Mouse (Mus musculus): ENCODE measurements at regions not wholly inside any gene's neighbourhood (a gene's known extent, or its start where the extent isn't known, plus 50 kb on each side); places are given as distances from the start of the nearest gene placed in this dataset.

- Histone ChIP-seq H3K4me2 (ENCODE audit: low read length) (no peak overlapping the region), H3K36me3 (ENCODE audit: control insufficient read depth, insufficient read depth, low read length) (no peaks in the 10 kb centered on the region), H3K9ac (ENCODE audit: low read depth, low read length) (no peak overlapping the region), H3K4me1 (ENCODE audit: control insufficient read depth, insufficient read depth, low read depth, low read length) (no peaks in the 10 kb centered on the region), H3K27me3 (replicated peaks; ENCODE audit: control insufficient read depth, insufficient read depth, low read length) (no peaks in the 10 kb centered on the region), H3K4me3 (ENCODE audit: low read length) (no peak overlapping the region), H3K9me3 (ENCODE audit: control insufficient read depth, low read length) (no peaks in the 10 kb centered on the region), H3K27ac (ENCODE audit: low read depth, low read length) (no peak overlapping the region)
- no peak for ATAC-seq
- 80% methylated on average over 3 of the region's 3 CpGs for WGBS
These were observed 94.0 kb upstream of the Ppfia2 start for GRCm38 (mm10) chr10:106376161-106376560.

DNA sequence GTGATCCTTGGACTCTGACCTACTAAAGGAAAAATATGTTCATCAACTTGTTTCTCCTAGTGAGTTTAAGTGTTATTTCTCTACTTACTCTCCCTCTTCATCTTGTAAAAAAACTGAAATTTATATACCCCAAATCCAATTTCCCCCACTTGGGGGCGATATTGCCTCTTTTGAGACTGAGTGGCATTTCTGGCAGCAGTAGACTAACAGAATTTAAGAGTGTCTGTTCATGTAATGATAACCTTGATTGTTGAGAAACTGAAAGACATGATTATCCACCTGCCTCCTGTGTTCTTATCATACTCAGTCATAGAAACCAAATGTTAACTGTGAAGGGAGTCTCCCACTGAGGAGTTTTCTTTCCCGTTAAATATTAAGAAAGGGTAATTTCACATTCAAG is 89.5 kb upstream of the Ppfia2 start:
- H3K4me1 ChIP-seq (ENCODE audit: control insufficient read depth, insufficient read depth, low read depth, low read length), result no peaks in the 10 kb centered on the region
- H3K27ac ChIP-seq (ENCODE audit: low read depth, low read length), result no peak overlapping the region
- H3K27me3 ChIP-seq (replicated peaks; ENCODE audit: control insufficient read depth, insufficient read depth, low read length), result no peaks in the 10 kb centered on the region
- no peak for ATAC-seq
- no peak overlapping the region for H3K4me3 ChIP-seq (ENCODE audit: low read length)
- H3K9ac ChIP-seq (ENCODE audit: low read depth, low read length), result no peak overlapping the region
- no peak overlapping the region for H3K4me2 ChIP-seq (ENCODE audit: low read length)
- H3K36me3 ChIP-seq (ENCODE audit: control insufficient read depth, insufficient read depth, low read length), result no peaks in the 10 kb centered on the region
- WGBS, result 57% methylated on average over 2 of the region's 2 CpGs
- H3K9me3 ChIP-seq (ENCODE audit: control insufficient read depth, low read length), result no peaks in the 10 kb centered on the region

- Histone ChIP-seq H3K4me2 (ENCODE audit: low read length) (no peak overlapping the region), H3K36me3 (ENCODE audit: control insufficient read depth, insufficient read depth, low read length) (no peaks in the 10 kb centered on the region), H3K4me3 (ENCODE audit: low read length) (no peak overlapping the region), H3K27ac (ENCODE audit: low read depth, low read length) (no peak overlapping the region), H3K9me3 (ENCODE audit: control insufficient read depth, low read length) (no peaks in the 10 kb centered on the region), H3K9ac (ENCODE audit: low read depth, low read length) (no peak overlapping the region), H3K4me1 (ENCODE audit: control insufficient read depth, insufficient read depth, low read depth, low read length) (no peaks in the 10 kb centered on the region), H3K27me3 (replicated peaks; ENCODE audit: control insufficient read depth, insufficient read depth, low read length) (no peaks in the 10 kb centered on the region)
- WGBS, result 86% methylated on average over 3 of the region's 3 CpGs
- ATAC-seq, result no peak
These were observed 61.4 kb upstream of the Ppfia2 start for GRCm38 (mm10) chr10:106408705-106409104.

- H3K27me3 ChIP-seq (replicated peaks; ENCODE audit: control insufficient read depth, insufficient read depth, low read length), result no peaks in the 10 kb centered on the region
- H3K9me3 ChIP-seq (ENCODE audit: control insufficient read depth, low read length), result no peaks in the 10 kb centered on the region
- 70% methylated on average over 4 of the region's 4 CpGs for WGBS
- no peak overlapping the region for H3K9ac ChIP-seq (ENCODE audit: low read depth, low read length)
- ATAC-seq, result no peak
- H3K27ac ChIP-seq (ENCODE audit: low read depth, low read length), result no peak overlapping the region
- no peaks in the 10 kb centered on the region for H3K36me3 ChIP-seq (ENCODE audit: control insufficient read depth, insufficient read depth, low read length)
- no peak overlapping the region for H3K4me2 ChIP-seq (ENCODE audit: low read length)
- H3K4me1 ChIP-seq (ENCODE audit: control insufficient read depth, insufficient read depth, low read depth, low read length), result no peaks in the 10 kb centered on the region
- no peak overlapping the region for H3K4me3 ChIP-seq (ENCODE audit: low read length)
These were observed 57.0 kb upstream of the Ppfia2 start for GRCm38 (mm10) chr10:106413181-106413580.

GRCm38 (mm10) chr10:106414990-106415389 is 55.1 kb upstream of the Ppfia2 start:
- no peak overlapping the region for H3K27ac ChIP-seq (ENCODE audit: low read depth, low read length)
- no peak overlapping the region for H3K9ac ChIP-seq (ENCODE audit: low read depth, low read length)
- H3K36me3 ChIP-seq (ENCODE audit: control insufficient read depth, insufficient read depth, low read length), result no peaks in the 10 kb centered on the region
- no peak for ATAC-seq
- no peak overlapping the region for H3K4me2 ChIP-seq (ENCODE audit: low read length)
- H3K4me3 ChIP-seq (ENCODE audit: low read length), result no peak overlapping the region
- no peaks in the 10 kb centered on the region for H3K9me3 ChIP-seq (ENCODE audit: control insufficient read depth, low read length)
- no peaks in the 10 kb centered on the region for H3K27me3 ChIP-seq (replicated peaks; ENCODE audit: control insufficient read depth, insufficient read depth, low read length)
- H3K4me1 ChIP-seq (ENCODE audit: control insufficient read depth, insufficient read depth, low read depth, low read length), result no peaks in the 10 kb centered on the region
- whole genome bisulfite sequencing, result 77% methylated on average over 1 of the region's 1 CpGs

DNA sequence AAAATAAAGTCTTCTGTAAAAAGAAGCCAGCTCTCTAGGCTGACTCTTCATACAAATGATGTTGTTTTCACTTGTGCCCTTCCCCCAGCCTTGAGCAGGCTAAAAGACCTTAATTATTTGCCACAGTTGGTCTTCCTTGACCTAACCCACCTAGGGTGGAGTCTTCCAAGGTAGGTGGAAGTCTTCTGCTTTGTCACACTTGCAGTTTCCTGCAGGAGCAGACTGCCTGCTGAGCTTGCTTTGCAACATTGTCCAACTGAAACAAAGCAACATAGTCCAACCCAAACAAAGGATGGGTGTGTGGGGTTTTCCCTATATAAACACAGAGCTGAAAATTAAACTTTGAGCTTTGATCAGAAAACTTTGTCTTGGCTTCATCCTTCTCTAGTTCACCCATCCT is 53.0 kb upstream of the Ppfia2 start:
- ATAC-seq, result no peak
- H3K4me3 ChIP-seq (ENCODE audit: low read length), result no peak overlapping the region
- no peak overlapping the region for H3K27ac ChIP-seq (ENCODE audit: low read depth, low read length)
- no peak overlapping the region for H3K9ac ChIP-seq (ENCODE audit: low read depth, low read length)
- H3K4me1 ChIP-seq (ENCODE audit: control insufficient read depth, insufficient read depth, low read depth, low read length), result no peaks in the 10 kb centered on the region
- no peaks in the 10 kb centered on the region for H3K36me3 ChIP-seq (ENCODE audit: control insufficient read depth, insufficient read depth, low read length)
- H3K27me3 ChIP-seq (replicated peaks; ENCODE audit: control insufficient read depth, insufficient read depth, low read length), result no peaks in the 10 kb centered on the region
- H3K4me2 ChIP-seq (ENCODE audit: low read length), result no peak overlapping the region
- H3K9me3 ChIP-seq (ENCODE audit: control insufficient read depth, low read length), result no peaks in the 10 kb centered on the region

All from hindbrain, embryonic 16.5 days (tissue).